In genomic region chr5:30961545-30962505, GRCm38 (mm10) we compare ENCODE assay signal across 14 mouse cellular contexts. TPM values are rescaled to one million over a fixed set of nuclear protein-coding genes. Genes with fewer than 3 reads are reported as not detected.
DNase-seq lines count a peak whose midpoint lies in the region; ATAC-seq and TF ChIP-seq lines count a peak whose summit lies in the region.
"Had no signal": no experiment of that assay in that cellular context is flagged by ENCODE, and none has a peak within 500 bp of the region (broad histone marks: within the 10 kb centered on the region; RNA-seq: fewer than 3 reads in every experiment).

No protein-coding gene starts in this region.

- peak overlapping the region; percentile 93 for H3K27ac ChIP-seq in heart, adult 2 months
- no peak overlapping the region for H3K27ac ChIP-seq in heart, embryonic 12.5 days (ENCODE audit: poor library complexity, severe bottlenecking)
- peak overlapping the region; percentile 48 for H3K27ac ChIP-seq in testis, adult 2 months (ENCODE audit: control insufficient read depth, insufficient read depth, low read depth, low read length)
- H3K27ac ChIP-seq in liver, postnatal 0 days (ENCODE audit: low read depth), result peak overlapping the region; percentile 93
- H3K27ac ChIP-seq: kidney, embryonic 15.5 days had no signal

- no peak; the same call in 1 of the 2 replicates for TF ChIP-seq POLR2A in heart, adult 2 months (IDR thresholded peaks at IDR 0.05; ENCODE audit: insufficient read depth, low read depth, low read length)
- no peak for TF ChIP-seq POLR2A in testis, adult 2 months (IDR thresholded peaks at IDR 0.05; ENCODE audit: control insufficient read depth, low read depth, low read length)

- intact Hi-C loops in heart, adult 2 months (cut with DNase I), result loop anchor here (1.0 to 5.0 kb wide), 3 partner anchors 7 to 87 kb away; partner anchors contain the start of genes Atraid, Khk and Slc5a6
- intact Hi-C loops in left cerebral cortex, postnatal 25 days (cut with DNase I), result loop anchor here (2.0 to 10.0 kb wide), 2 partner anchors 87 to 333 kb away; partner anchors contain the start of genes Atraid, Fndc4, Gckr and Ift172

- no peaks in the 10 kb centered on the region for H3K27me3 ChIP-seq in heart, adult 2 months (ENCODE audit: control insufficient read depth, insufficient read depth, low read length)
- 0 out of 2 replicates have a peak, but pooled peaks cover 3% of the 10 kb centered on the region for H3K27me3 ChIP-seq in heart, embryonic 12.5 days (replicated peaks)
- H3K27me3 ChIP-seq in testis, adult 2 months (ENCODE audit: control insufficient read depth, insufficient read depth, low read length), result no peaks in the 10 kb centered on the region
- H3K27me3 ChIP-seq in liver, postnatal 0 days (ENCODE audit: insufficient read depth, low read length), result no peaks in the 10 kb centered on the region
- H3K27me3 ChIP-seq: kidney, embryonic 15.5 days had no signal

- no peak overlapping the region for H3K4me2 ChIP-seq in heart, embryonic 12.5 days
- H3K4me2 ChIP-seq in liver, postnatal 0 days (ENCODE audit: low read depth, low read length), result no peak overlapping the region
- H3K4me2 ChIP-seq: kidney, embryonic 15.5 days; midbrain, embryonic 11.5 days had no signal

- H3K4me1 ChIP-seq in heart, adult 2 months (ENCODE audit: control insufficient read depth, insufficient read depth, low read length), result peaks cover 15% of the 10 kb centered on the region
- peaks cover 22% of the 10 kb centered on the region for H3K4me1 ChIP-seq in heart, embryonic 12.5 days (replicated peaks)
- H3K4me1 ChIP-seq in testis, adult 2 months (ENCODE audit: control insufficient read depth, insufficient read depth, low read length), result peaks cover 6% of the 10 kb centered on the region
- peaks cover 29% of the 10 kb centered on the region for H3K4me1 ChIP-seq in liver, postnatal 0 days (ENCODE audit: insufficient read depth)

- 35% methylated on average over 10 of the region's 10 CpGs for WGBS in heart, adult 2 months
- 46% methylated on average over 10 of the region's 10 CpGs for WGBS in heart, embryonic 12.5 days
- 39% methylated on average over 10 of the region's 10 CpGs for WGBS in liver, postnatal 0 days (ENCODE audit: insufficient replicate concordance)

- H3K9me3 ChIP-seq in heart, embryonic 12.5 days (replicated peaks), result 0 out of 2 replicates have a peak, but pooled peaks cover 3% of the 10 kb centered on the region
- H3K9me3 ChIP-seq in liver, postnatal 0 days (ENCODE audit: low read length), result no peaks in the 10 kb centered on the region
- H3K9me3 ChIP-seq: kidney, embryonic 15.5 days had no signal

- no peak for TF ChIP-seq CTCF in heart, adult 2 months (IDR thresholded peaks at IDR 0.05)
- TF ChIP-seq CTCF in testis, adult 2 months (IDR thresholded peaks at IDR 0.05; ENCODE audit: control insufficient read depth, insufficient read depth, insufficient replicate concordance, low read depth, low read length), result no peak
- TF ChIP-seq CTCF in liver, postnatal 0 days (IDR thresholded peaks at IDR 0.05; ENCODE audit: low read depth), result no peak

- H3K4me3 ChIP-seq in heart, adult 2 months, result no peak overlapping the region
- no peak overlapping the region for H3K4me3 ChIP-seq in heart, embryonic 12.5 days
- H3K4me3 ChIP-seq in testis, adult 2 months (ENCODE audit: control insufficient read depth, low read depth, low read length), result no peak overlapping the region
- H3K4me3 ChIP-seq in liver, postnatal 0 days (ENCODE audit: low read depth, low read length), result no peak overlapping the region
- H3K4me3 ChIP-seq: kidney, embryonic 15.5 days had no signal

- peaks cover 1% of the 10 kb centered on the region for H3K79me2 ChIP-seq in heart, adult 2 months (replicated peaks; ENCODE audit: control insufficient read depth, insufficient read depth, low read length)

- H3K9ac ChIP-seq in heart, adult 2 months (ENCODE audit: low read depth, low read length), result no peak overlapping the region
- no peak overlapping the region for H3K9ac ChIP-seq in heart, embryonic 12.5 days
- no peak overlapping the region for H3K9ac ChIP-seq in liver, postnatal 0 days (replicated peaks)
- H3K9ac ChIP-seq: kidney, embryonic 15.5 days had no signal

- no peak for ATAC-seq in heart, embryonic 12.5 days (ENCODE audit: insufficient number of reproducible peaks, low FRiP score)
- no peak for ATAC-seq in liver, postnatal 0 days

- TF ChIP-seq EP300 in heart, adult 2 months (IDR thresholded peaks at IDR 0.05; ENCODE audit: insufficient read depth, low read depth, low read length), result no peak
- 0 out of 2 replicates have a peak, but pooled peaks have one; percentile 2 for TF ChIP-seq EP300 in liver, postnatal 0 days (IDR thresholded peaks at IDR 0.05; ENCODE audit: low read depth)

- H3K36me3 ChIP-seq in heart, adult 2 months (ENCODE audit: control insufficient read depth, insufficient read depth, low read length), result peaks cover 18% of the 10 kb centered on the region
- H3K36me3 ChIP-seq in heart, embryonic 12.5 days, result peaks cover 15% of the 10 kb centered on the region
- no peaks in the 10 kb centered on the region; the same call in 1 of the 2 replicates for H3K36me3 ChIP-seq in testis, adult 2 months (ENCODE audit: control insufficient read depth, insufficient read depth, low read length)
- H3K36me3 ChIP-seq in liver, postnatal 0 days (replicated peaks; ENCODE audit: insufficient read depth, low read length), result peaks cover 12% of the 10 kb centered on the region

- DNase-seq in heart, adult 2 months, result no peak
- DNase-seq in testis, postnatal 14 days (ENCODE audit: low spot score), result no peak
- no peak for DNase-seq in liver, postnatal 0 days
- no peak for DNase-seq in layer of hippocampus, postnatal 10 days (ENCODE audit: low spot score in 2 of 2)
- no peak for DNase-seq in left cerebral cortex, postnatal 25 days (ENCODE audit: low spot score in 2 of 2)
- DNase-seq in frontal cortex, postnatal 25 days (ENCODE audit: low spot score in 2 of 2), result no peak
- DNase-seq: adrenal gland, adult 2 months; cerebellum, adult 9-11 months; gastrocnemius, postnatal 36 days; left cerebral cortex, postnatal 4 days had no signal

RNA-seq across cellular contexts. Expression of gene Preb, which starts 1.7 kb away (rescaled TPM):
- 10 to 100 TPM; 80.3 to 84.6 TPM for total RNA-seq in heart, adult 2 months (2021)
- polyA plus RNA-seq in heart, adult 2 months (2012; rRNA removed), result 166 and 189 TPM in 2 replicates
- polyA plus RNA-seq in heart, embryonic 12.5 days (2016; fragmentation: Nextera tagmentation; extraction: Ambion mirVana), result 86.0 and 89.0 TPM in 2 replicates
- polyA plus RNA-seq in testis, adult 2 months (2012; rRNA removed), result 79.5 and 83.1 TPM in 2 replicates
- polyA plus RNA-seq in liver, postnatal 0 days (2015; fragmentation: Nextera tagmentation; extraction: Ambion mirVana), result 79.2 and 80.6 TPM in 2 replicates
- total RNA-seq in layer of hippocampus, postnatal 10 days (2021), result 100 to 1,000 TPM; 116 to 125 TPM
- total RNA-seq in left cerebral cortex, postnatal 25 days (2021), result 100 to 1,000 TPM; 125 to 133 TPM

RNA-seq across cellular contexts. Expression of gene Tcf23, which starts 6.6 kb away (rescaled TPM):
- 1 to 10 TPM; 1.6 TPM for total RNA-seq in heart, adult 2 months (2021)
- polyA plus RNA-seq in heart, adult 2 months (2012; rRNA removed), result 0.44 and 0.57 TPM in 2 replicates
- 0.18 and 0.22 TPM in 2 replicates for polyA plus RNA-seq in heart, embryonic 12.5 days (2016; fragmentation: Nextera tagmentation; extraction: Ambion mirVana)
- 1.00 and 1.0 TPM in 2 replicates for polyA plus RNA-seq in testis, adult 2 months (2012; rRNA removed)
- polyA plus RNA-seq in liver, postnatal 0 days (2015; fragmentation: Nextera tagmentation; extraction: Ambion mirVana), result 0.05 TPM in 1 of 2 replicates, not detected in the other
- not detected for total RNA-seq in layer of hippocampus, postnatal 10 days (2021)
- under 1 TPM; 0.16 to 0.25 TPM for total RNA-seq in left cerebral cortex, postnatal 25 days (2021)
- polyA plus RNA-seq: midbrain, embryonic 11.5 days had no signal

RNA-seq across cellular contexts. Expression of gene Cgref1, which starts 16.4 kb away (rescaled TPM):
- total RNA-seq in heart, adult 2 months (2021), result under 1 TPM; 0.30 to 0.73 TPM
- polyA plus RNA-seq in heart, adult 2 months (2012; rRNA removed), result 1.2 and 2.0 TPM in 2 replicates
- 4.9 and 5.2 TPM in 2 replicates for polyA plus RNA-seq in heart, embryonic 12.5 days (2016; fragmentation: Nextera tagmentation; extraction: Ambion mirVana)
- polyA plus RNA-seq in testis, adult 2 months (2012; rRNA removed), result 0.69 and 0.77 TPM in 2 replicates
- polyA plus RNA-seq in liver, postnatal 0 days (2015; fragmentation: Nextera tagmentation; extraction: Ambion mirVana), result 18.7 and 22.8 TPM in 2 replicates
- total RNA-seq in layer of hippocampus, postnatal 10 days (2021), result 10 to 100 TPM; 39.6 to 43.0 TPM
- total RNA-seq in left cerebral cortex, postnatal 25 days (2021), result 10 to 100 TPM; 24.8 to 27.7 TPM

RNA-seq across cellular contexts. Expression of gene Khk, which starts 40.6 kb away (rescaled TPM):
- 10 to 100 TPM; 22.6 to 29.6 TPM for total RNA-seq in heart, adult 2 months (2021)
- 31.8 and 40.9 TPM in 2 replicates for polyA plus RNA-seq in heart, adult 2 months (2012; rRNA removed)
- polyA plus RNA-seq in heart, embryonic 12.5 days (2016; fragmentation: Nextera tagmentation; extraction: Ambion mirVana), result 6.5 and 8.1 TPM in 2 replicates
- 6.0 and 10.3 TPM in 2 replicates for polyA plus RNA-seq in testis, adult 2 months (2012; rRNA removed)
- polyA plus RNA-seq in liver, postnatal 0 days (2015; fragmentation: Nextera tagmentation; extraction: Ambion mirVana), result 56.9 and 57.7 TPM in 2 replicates
- 10 to 100 TPM in 1 of 2 experiments, 1 to 10 TPM in 1; 8.0 to 12.7 TPM for total RNA-seq in layer of hippocampus, postnatal 10 days (2021)
- total RNA-seq in left cerebral cortex, postnatal 25 days (2021), result 10 to 100 TPM; 15.1 to 15.9 TPM

RNA-seq across cellular contexts. Expression of gene Emilin1, which starts 48.6 kb away (rescaled TPM):
- total RNA-seq in heart, adult 2 months (2021), result 10 to 100 TPM; 21.2 to 21.3 TPM
- polyA plus RNA-seq in heart, adult 2 months (2012; rRNA removed), result 30.6 and 31.3 TPM in 2 replicates
- polyA plus RNA-seq in heart, embryonic 12.5 days (2016; fragmentation: Nextera tagmentation; extraction: Ambion mirVana), result 179 and 187 TPM in 2 replicates
- polyA plus RNA-seq in testis, adult 2 months (2012; rRNA removed), result 5.7 and 6.5 TPM in 2 replicates
- polyA plus RNA-seq in liver, postnatal 0 days (2015; fragmentation: Nextera tagmentation; extraction: Ambion mirVana), result 25.3 and 30.9 TPM in 2 replicates
- 1 to 10 TPM; 5.7 to 6.5 TPM for total RNA-seq in layer of hippocampus, postnatal 10 days (2021)
- total RNA-seq in left cerebral cortex, postnatal 25 days (2021), result 1 to 10 TPM; 2.1 to 2.3 TPM
